Mouse (Mus musculus): Measurements from ENCODE around the gene Topaz1. TPM values are rescaled to one million over a fixed set of nuclear protein-coding genes. Genes with fewer than 3 reads are reported as not detected.

The Topaz1 gene
- polyA plus RNA-seq, 1 experiment from 2014 or later = not detected

GRCm38 (mm10) chr9:122736001-122736400, 11.1 kb upstream of the Topaz1 start:
- ATAC-seq (ENCODE audit: insufficient number of reproducible peaks, insufficient read depth, low FRiP score, low TSS enrichment) = no peak

DNA sequence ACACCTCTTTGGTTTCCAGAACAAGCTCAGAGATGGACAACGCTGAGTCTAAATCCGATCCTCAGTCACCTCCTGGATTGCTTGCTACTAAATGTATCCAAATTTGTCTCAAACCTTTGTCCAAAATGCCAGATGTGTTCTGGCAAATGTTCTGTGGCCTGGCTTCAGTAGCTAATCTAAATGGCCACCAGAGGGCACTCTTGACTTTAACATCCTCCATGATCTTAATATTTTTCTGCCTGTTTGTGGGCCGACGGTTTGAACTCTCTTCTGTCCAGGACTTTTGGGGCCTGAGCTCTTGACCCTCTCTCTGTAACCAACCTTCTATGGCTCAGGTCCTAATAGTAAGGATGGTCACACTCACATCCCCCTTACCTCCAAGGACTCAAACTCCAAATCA, 10.4 kb upstream of the Topaz1 start:
- Histone ChIP-seq H3K27me3 (peaks cover 4% of the 10 kb centered on the region; the same call in 1 of the 2 replicates), H3K36me3 (no peaks in the 10 kb centered on the region), H3K4me1 (no peaks in the 10 kb centered on the region), H3K4me2 (replicated peaks) (no peak overlapping the region), H3K9me3 (no peaks in the 10 kb centered on the region), H3K27ac (no peak overlapping the region), H3K9ac (no peak overlapping the region), H3K4me3 (no peak overlapping the region)
- no peak for ATAC-seq (ENCODE audit: insufficient number of reproducible peaks, insufficient read depth, low FRiP score, low TSS enrichment)
- 22% methylated on average over 4 of the region's 4 CpGs for WGBS

More at GRCm38 (mm10) chr9:122736001-122736400, 11.1 kb upstream of the Topaz1 start:
- Histone ChIP-seq H3K4me3 (no peak overlapping the region), H3K9ac (no peak overlapping the region), H3K27me3 (peaks cover 4% of the 10 kb centered on the region; the same call in 1 of the 2 replicates), H3K4me1 (no peaks in the 10 kb centered on the region), H3K9me3 (no peaks in the 10 kb centered on the region), H3K27ac (no peak overlapping the region), H3K36me3 (no peaks in the 10 kb centered on the region), H3K4me2 (replicated peaks) (no peak overlapping the region)
- 61% methylated on average over 2 of the region's 2 CpGs for WGBS

- no peak for ATAC-seq (ENCODE audit: insufficient number of reproducible peaks, insufficient read depth, low FRiP score, low TSS enrichment)
- WGBS = 87% methylated on average over 1 of the region's 1 CpGs
- H3K4me1 ChIP-seq = no peaks in the 10 kb centered on the region
- no peak overlapping the region for H3K4me3 ChIP-seq
- no peak overlapping the region for H3K4me2 ChIP-seq (replicated peaks)
- H3K9ac ChIP-seq = no peak overlapping the region
- H3K27me3 ChIP-seq = no peaks in the 10 kb centered on the region
- no peak overlapping the region for H3K27ac ChIP-seq
- no peaks in the 10 kb centered on the region for H3K9me3 ChIP-seq
- no peaks in the 10 kb centered on the region for H3K36me3 ChIP-seq
These were observed 1.3 kb upstream of the Topaz1 start for GRCm38 (mm10) chr9:122745879-122746278.

- Histone ChIP-seq H3K4me3 (no peak overlapping the region), H3K4me1 (no peaks in the 10 kb centered on the region), H3K9ac (no peak overlapping the region), H3K27ac (no peak overlapping the region), H3K9me3 (no peaks in the 10 kb centered on the region), H3K27me3 (no peaks in the 10 kb centered on the region), H3K4me2 (replicated peaks) (no peak overlapping the region), H3K36me3 (no peaks in the 10 kb centered on the region)
- WGBS = 37% methylated on average over 2 of the region's 2 CpGs
- no peak for ATAC-seq (ENCODE audit: insufficient number of reproducible peaks, insufficient read depth, low FRiP score, low TSS enrichment)
These were observed 10.5 kb downstream of the Topaz1 start for GRCm38 (mm10) chr9:122757614-122758013.

GRCm38 (mm10) chr9:122760111-122760510, 13.0 kb downstream of the Topaz1 start:
- H3K4me1 ChIP-seq = no peaks in the 10 kb centered on the region
- no peaks in the 10 kb centered on the region for H3K9me3 ChIP-seq
- no peak overlapping the region for H3K9ac ChIP-seq
- H3K36me3 ChIP-seq = no peaks in the 10 kb centered on the region
- no peak overlapping the region for H3K4me2 ChIP-seq (replicated peaks)
- no peaks in the 10 kb centered on the region for H3K27me3 ChIP-seq
- H3K27ac ChIP-seq = no peak overlapping the region
- no peak overlapping the region for H3K4me3 ChIP-seq
- no peak for ATAC-seq (ENCODE audit: insufficient number of reproducible peaks, insufficient read depth, low FRiP score, low TSS enrichment)

DNA sequence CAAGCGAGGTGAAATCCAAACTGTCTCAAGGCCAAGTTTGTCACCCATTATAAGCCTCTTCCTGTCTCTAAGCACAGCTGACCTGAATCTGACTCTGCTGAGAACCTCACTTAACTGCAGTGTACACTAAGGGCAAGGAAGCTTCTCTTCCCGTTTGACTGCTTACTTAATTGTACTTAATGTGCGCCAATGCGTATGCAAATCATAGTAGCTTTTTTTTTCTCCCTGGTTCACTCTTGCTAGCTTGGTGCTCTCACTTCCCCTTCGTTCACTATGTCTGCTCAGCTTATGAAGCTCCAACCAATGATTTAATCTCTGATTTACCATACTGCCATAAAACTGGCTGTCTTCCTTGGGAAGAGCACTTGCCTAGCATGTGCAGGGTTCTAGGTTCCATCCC, 38.1 kb downstream of the Topaz1 start:
- Histone ChIP-seq H3K4me2 (replicated peaks) (no peak overlapping the region), H3K36me3 (no peaks in the 10 kb centered on the region), H3K4me3 (no peak overlapping the region), H3K27me3 (no peaks in the 10 kb centered on the region), H3K9ac (no peak overlapping the region), H3K9me3 (no peaks in the 10 kb centered on the region), H3K27ac (no peak overlapping the region), H3K4me1 (no peaks in the 10 kb centered on the region)
- no peak for ATAC-seq (ENCODE audit: insufficient number of reproducible peaks, insufficient read depth, low FRiP score, low TSS enrichment)
- 76% methylated on average over 5 of the region's 5 CpGs for WGBS

GRCm38 (mm10) chr9:122786534-122786933, 39.4 kb downstream of the Topaz1 start:
- 89% methylated on average over 1 of the region's 1 CpGs for WGBS
- Histone ChIP-seq H3K4me3 (no peak overlapping the region), H3K4me2 (replicated peaks) (no peak overlapping the region), H3K27me3 (no peaks in the 10 kb centered on the region), H3K9ac (no peak overlapping the region), H3K9me3 (no peaks in the 10 kb centered on the region), H3K27ac (no peak overlapping the region), H3K36me3 (no peaks in the 10 kb centered on the region), H3K4me1 (no peaks in the 10 kb centered on the region)
- no peak for ATAC-seq (ENCODE audit: insufficient number of reproducible peaks, insufficient read depth, low FRiP score, low TSS enrichment)

DNA sequence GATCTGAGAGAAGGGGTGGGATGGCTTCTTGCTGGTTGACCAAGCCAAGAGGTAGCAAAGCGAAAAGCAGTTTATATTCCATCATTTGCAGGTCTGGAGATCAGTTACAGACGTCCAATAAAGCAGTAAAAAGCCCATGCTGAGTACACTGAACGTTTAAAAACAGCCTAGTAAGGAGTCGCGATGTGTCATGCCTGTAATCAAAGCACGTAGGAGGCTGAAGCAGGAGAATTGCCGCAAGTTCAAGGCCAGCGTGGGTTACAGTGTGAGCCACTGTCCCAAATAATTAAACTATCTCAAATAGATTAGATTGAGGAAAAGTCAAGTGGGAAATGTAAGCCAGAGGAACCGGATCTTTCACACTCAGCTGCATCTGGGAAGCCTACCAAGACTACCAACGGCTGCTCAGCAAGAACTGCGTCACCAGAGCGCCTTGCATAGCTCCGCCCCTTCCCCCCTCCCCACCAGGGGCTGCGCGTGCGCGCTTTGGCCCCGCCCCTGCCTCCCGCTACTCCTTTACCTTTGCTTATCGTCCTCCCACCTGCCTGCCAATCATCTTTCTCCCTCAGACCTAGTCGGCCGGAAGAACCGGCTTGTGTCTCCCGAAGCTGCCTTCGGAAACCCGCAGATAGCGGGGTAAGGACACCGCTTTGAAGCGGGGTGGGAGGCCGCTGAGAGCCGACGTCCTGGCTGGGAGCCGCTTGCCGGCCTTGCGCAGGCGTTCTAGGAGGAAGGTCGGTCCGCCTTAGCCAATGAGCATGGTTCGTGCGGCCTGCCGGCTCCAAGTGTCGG, 58.1 kb downstream of the Topaz1 start, which contains the start of gene Tcaim:
Tcaim (plus strand) TSS at position 487 of the 792 bp plus-strand sequence.
- ATAC-seq (ENCODE audit: insufficient number of reproducible peaks, insufficient read depth, low FRiP score, low TSS enrichment) = peak; percentile 96
- Histone ChIP-seq H3K36me3 (no peaks in the 10 kb centered on the region), H3K9ac (peak within 1 kb of the TSS; percentile 72), H3K27me3 (no peaks in the 10 kb centered on the region), H3K4me2 (replicated peaks) (peak within 1 kb of the TSS; percentile 90), H3K9me3 (no peaks in the 10 kb centered on the region), H3K4me1 (peaks cover 5% of the 10 kb centered on the region; the same call in 1 of the 2 replicates), H3K27ac (peak within 1 kb of the TSS; percentile 90), H3K4me3 (peak within 1 kb of the TSS; percentile 64)
- WGBS = 6% methylated on average over 42 of the region's 42 CpGs

DNA sequence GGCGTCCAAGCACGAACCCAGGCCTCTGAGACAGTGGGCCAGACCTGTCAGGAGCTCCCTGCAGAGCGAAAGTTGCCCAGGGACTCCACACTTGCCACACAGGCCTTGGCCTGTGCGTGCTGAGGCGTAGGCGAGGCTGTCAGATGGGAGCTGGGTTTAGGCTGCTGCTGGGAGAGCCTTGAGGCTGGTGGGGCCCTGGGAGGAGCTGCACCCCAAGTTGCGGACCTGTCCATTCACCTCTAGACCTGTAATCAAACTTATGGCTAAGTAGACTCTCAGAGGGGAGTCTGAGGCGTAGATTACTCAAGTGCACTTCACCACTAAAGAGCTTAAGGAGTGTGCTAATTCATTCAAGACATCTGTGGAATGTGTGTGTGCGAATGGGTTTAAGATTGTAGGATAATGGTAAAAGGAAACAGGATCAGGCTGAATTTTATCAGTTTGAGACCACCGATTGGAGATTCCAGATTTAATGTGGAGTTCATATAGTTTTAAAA, 58.7 kb downstream of the Topaz1 start:
- 11% methylated on average over 10 of the region's 10 CpGs for WGBS
- Histone ChIP-seq H3K4me1 (peaks cover 5% of the 10 kb centered on the region; the same call in 1 of the 2 replicates), H3K4me3 (peak overlapping the region; percentile 64), H3K9me3 (no peaks in the 10 kb centered on the region), H3K27ac (peak overlapping the region; percentile 90), H3K4me2 (replicated peaks) (peak overlapping the region; percentile 90), H3K9ac (peak overlapping the region; percentile 72), H3K36me3 (no peaks in the 10 kb centered on the region), H3K27me3 (no peaks in the 10 kb centered on the region)
- ATAC-seq (ENCODE audit: insufficient number of reproducible peaks, insufficient read depth, low FRiP score, low TSS enrichment) = no peak; the same call in 1 of the 2 replicates

- Histone ChIP-seq H3K4me2 (replicated peaks) (no peak overlapping the region), H3K36me3 (no peaks in the 10 kb centered on the region), H3K4me1 (peaks cover 5% of the 10 kb centered on the region; the same call in 1 of the 2 replicates), H3K9ac (no peak overlapping the region), H3K4me3 (no peak overlapping the region), H3K27ac (no peak overlapping the region), H3K27me3 (no peaks in the 10 kb centered on the region), H3K9me3 (no peaks in the 10 kb centered on the region)
- ATAC-seq (ENCODE audit: insufficient number of reproducible peaks, insufficient read depth, low FRiP score, low TSS enrichment) = no peak
- 86% methylated on average over 2 of the region's 2 CpGs for WGBS
These were observed 60.0 kb downstream of the Topaz1 start for GRCm38 (mm10) chr9:122807186-122807585.

GRCm38 (mm10) chr9:122810212-122810611, 63.1 kb downstream of the Topaz1 start:
- no peak overlapping the region for H3K27ac ChIP-seq
- H3K9me3 ChIP-seq = no peaks in the 10 kb centered on the region
- WGBS = 90% methylated on average over 3 of the region's 3 CpGs
- H3K9ac ChIP-seq = no peak overlapping the region
- peaks cover 5% of the 10 kb centered on the region; the same call in 1 of the 2 replicates for H3K4me1 ChIP-seq
- H3K36me3 ChIP-seq = peaks cover 12% of the 10 kb centered on the region; the same call in 1 of the 2 replicates
- no peak for ATAC-seq (ENCODE audit: insufficient number of reproducible peaks, insufficient read depth, low FRiP score, low TSS enrichment)
- no peak overlapping the region for H3K4me2 ChIP-seq (replicated peaks)
- no peak overlapping the region for H3K4me3 ChIP-seq
- no peaks in the 10 kb centered on the region for H3K27me3 ChIP-seq

GRCm38 (mm10) chr9:122812386-122812785, 65.2 kb downstream of the Topaz1 start:
- H3K4me1 ChIP-seq = no peaks in the 10 kb centered on the region
- ATAC-seq (ENCODE audit: insufficient number of reproducible peaks, insufficient read depth, low FRiP score, low TSS enrichment) = no peak
- no peak overlapping the region for H3K4me3 ChIP-seq
- no peak overlapping the region for H3K27ac ChIP-seq
- H3K36me3 ChIP-seq = peaks cover 17% of the 10 kb centered on the region; the same call in 1 of the 2 replicates
- no peaks in the 10 kb centered on the region for H3K27me3 ChIP-seq
- WGBS = 87% methylated on average over 5 of the region's 5 CpGs
- H3K9ac ChIP-seq = no peak overlapping the region
- no peak overlapping the region for H3K4me2 ChIP-seq (replicated peaks)
- no peaks in the 10 kb centered on the region for H3K9me3 ChIP-seq

All from embryonic facial prominence, embryonic 12.5 days (tissue).